Mouse (Mus musculus): ENCODE data around the gene Gmfb. TPM values are rescaled to one million over a fixed set of nuclear protein-coding genes. Genes with fewer than 3 reads are reported as not detected.

The Gmfb gene
- total and polyA plus RNA-seq, 3 experiments: 7.5 to 33.8 (median 27.4) TPM

DNA sequence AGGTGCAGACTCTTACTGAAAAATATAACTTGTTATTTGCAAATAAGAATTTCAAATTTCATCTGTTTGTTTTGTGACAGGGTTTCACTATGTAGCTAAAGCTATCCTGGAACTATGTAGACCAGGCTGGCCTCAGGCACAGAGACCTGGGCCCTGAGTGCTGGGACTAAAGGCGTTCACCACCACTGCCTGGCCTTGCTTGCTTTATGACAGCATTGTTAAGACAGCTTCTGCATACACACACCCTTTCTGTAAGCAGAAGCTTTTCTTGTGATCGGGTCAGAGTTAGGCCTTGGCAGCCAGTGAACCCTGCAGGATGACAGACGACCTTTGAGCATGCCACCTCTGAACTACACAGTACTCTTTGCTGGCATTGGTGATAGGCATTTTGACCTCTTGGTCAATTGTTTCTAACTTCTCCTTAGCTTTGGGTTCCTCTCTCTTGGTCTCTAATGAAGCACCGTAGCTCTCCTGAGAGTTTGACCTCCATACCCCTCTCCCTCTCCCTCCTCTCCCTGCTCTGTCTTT, 26.1 kb upstream of the Gmfb start:
- no peak overlapping the region for H3K27ac ChIP-seq
- no peak overlapping the region for H3K9ac ChIP-seq (ENCODE audit: low read depth, low read length)
- no peaks in the 10 kb centered on the region for H3K79me2 ChIP-seq (replicated peaks; ENCODE audit: control insufficient read depth, insufficient read depth, low read length)
- 85% methylated on average over 4 of the region's 4 CpGs for WGBS
- no peaks in the 10 kb centered on the region for H3K27me3 ChIP-seq (ENCODE audit: control insufficient read depth, insufficient read depth, low read length)
- DNase-seq: no peak
- TF ChIP-seq POLR2A (IDR thresholded peaks at IDR 0.05; ENCODE audit: insufficient read depth, low read depth, low read length): no peak
- no peaks in the 10 kb centered on the region for H3K36me3 ChIP-seq (ENCODE audit: control insufficient read depth, insufficient read depth, low read length)
- no peaks in the 10 kb centered on the region for H3K4me1 ChIP-seq (ENCODE audit: control insufficient read depth, insufficient read depth, low read length)
- no peak overlapping the region for H3K4me3 ChIP-seq
- intact Hi-C loops (cut with DNase I): no loop called here

DNA sequence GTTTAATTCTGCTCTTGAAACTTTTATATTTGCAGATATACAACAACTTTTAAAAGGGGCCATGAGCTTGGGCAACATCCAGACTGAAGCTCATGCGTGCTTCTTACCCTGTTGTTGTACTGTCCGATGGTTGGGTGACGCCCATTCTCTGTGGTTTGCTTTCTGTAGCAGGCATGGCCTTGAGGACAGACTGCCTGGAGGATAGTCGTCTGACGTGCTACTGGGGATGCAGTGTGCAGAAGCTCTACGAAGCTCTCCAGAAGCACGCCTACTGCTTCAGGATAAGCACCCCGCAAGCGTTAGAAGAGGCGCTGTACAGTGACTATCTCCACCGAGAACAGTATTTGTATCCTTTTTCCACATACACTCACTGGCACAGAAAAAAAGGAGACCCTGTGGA, 23.7 kb upstream of the Gmfb start:
- H3K4me1 ChIP-seq (ENCODE audit: control insufficient read depth, insufficient read depth, low read length): no peaks in the 10 kb centered on the region
- H3K27ac ChIP-seq: no peak overlapping the region
- TF ChIP-seq POLR2A (IDR thresholded peaks at IDR 0.05; ENCODE audit: insufficient read depth, low read depth, low read length): no peak
- TF ChIP-seq CTCF (IDR thresholded peaks at IDR 0.05): no peak
- no peak for TF ChIP-seq EP300 (IDR thresholded peaks at IDR 0.05; ENCODE audit: insufficient read depth, low read depth, low read length)
- no peak for DNase-seq
- no peaks in the 10 kb centered on the region for H3K27me3 ChIP-seq (ENCODE audit: control insufficient read depth, insufficient read depth, low read length)
- intact Hi-C loops (cut with DNase I): no loop called here
- H3K9ac ChIP-seq (ENCODE audit: low read depth, low read length): no peak overlapping the region
- no peaks in the 10 kb centered on the region for H3K79me2 ChIP-seq (replicated peaks; ENCODE audit: control insufficient read depth, insufficient read depth, low read length)
- H3K4me3 ChIP-seq: no peak overlapping the region
- WGBS: 95% methylated on average over 11 of the region's 11 CpGs
- peaks cover 3% of the 10 kb centered on the region; the same call in 1 of the 2 replicates for H3K36me3 ChIP-seq (ENCODE audit: control insufficient read depth, insufficient read depth, low read length)

DNA sequence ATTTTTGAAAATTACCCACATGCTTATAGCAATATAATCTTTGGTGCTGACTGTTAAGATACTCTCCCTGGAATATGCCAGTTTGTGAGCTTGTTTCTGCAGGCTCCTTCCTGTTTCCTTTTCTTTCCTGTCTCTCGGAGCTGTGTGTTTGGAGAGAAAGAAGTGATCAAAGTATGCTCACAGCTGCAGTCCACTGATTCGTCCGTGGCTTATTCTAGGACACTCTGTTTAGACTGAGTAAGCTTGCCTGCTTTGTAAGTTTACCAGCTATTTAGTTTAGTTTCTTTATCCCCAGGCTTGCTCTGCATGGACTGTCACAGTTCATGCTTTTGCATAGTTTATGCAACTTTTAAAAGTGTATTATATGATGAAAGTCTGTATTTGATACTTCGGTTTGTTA, 17.3 kb upstream of the Gmfb start:
- Histone ChIP-seq H3K79me2 (replicated peaks; ENCODE audit: control insufficient read depth, insufficient read depth, low read length) (peaks cover 3% of the 10 kb centered on the region), H3K36me3 (ENCODE audit: control insufficient read depth, insufficient read depth, low read length) (peaks cover 3% of the 10 kb centered on the region; the same call in 1 of the 2 replicates), H3K4me1 (ENCODE audit: control insufficient read depth, insufficient read depth, low read length) (peaks cover 5% of the 10 kb centered on the region), H3K9ac (ENCODE audit: low read depth, low read length) (no peak overlapping the region), H3K4me3 (no peak overlapping the region), H3K27ac (no peak overlapping the region), H3K27me3 (ENCODE audit: control insufficient read depth, insufficient read depth, low read length) (no peaks in the 10 kb centered on the region)
- TF ChIP-seq POLR2A (IDR thresholded peaks at IDR 0.05; ENCODE audit: insufficient read depth, low read depth, low read length) (no peak), CTCF (IDR thresholded peaks at IDR 0.05) (no peak), EP300 (IDR thresholded peaks at IDR 0.05; ENCODE audit: insufficient read depth, low read depth, low read length) (no peak)
- no peak for DNase-seq
- intact Hi-C loops (cut with DNase I): no loop called here
- 41% methylated on average over 4 of the region's 4 CpGs for WGBS

DNA sequence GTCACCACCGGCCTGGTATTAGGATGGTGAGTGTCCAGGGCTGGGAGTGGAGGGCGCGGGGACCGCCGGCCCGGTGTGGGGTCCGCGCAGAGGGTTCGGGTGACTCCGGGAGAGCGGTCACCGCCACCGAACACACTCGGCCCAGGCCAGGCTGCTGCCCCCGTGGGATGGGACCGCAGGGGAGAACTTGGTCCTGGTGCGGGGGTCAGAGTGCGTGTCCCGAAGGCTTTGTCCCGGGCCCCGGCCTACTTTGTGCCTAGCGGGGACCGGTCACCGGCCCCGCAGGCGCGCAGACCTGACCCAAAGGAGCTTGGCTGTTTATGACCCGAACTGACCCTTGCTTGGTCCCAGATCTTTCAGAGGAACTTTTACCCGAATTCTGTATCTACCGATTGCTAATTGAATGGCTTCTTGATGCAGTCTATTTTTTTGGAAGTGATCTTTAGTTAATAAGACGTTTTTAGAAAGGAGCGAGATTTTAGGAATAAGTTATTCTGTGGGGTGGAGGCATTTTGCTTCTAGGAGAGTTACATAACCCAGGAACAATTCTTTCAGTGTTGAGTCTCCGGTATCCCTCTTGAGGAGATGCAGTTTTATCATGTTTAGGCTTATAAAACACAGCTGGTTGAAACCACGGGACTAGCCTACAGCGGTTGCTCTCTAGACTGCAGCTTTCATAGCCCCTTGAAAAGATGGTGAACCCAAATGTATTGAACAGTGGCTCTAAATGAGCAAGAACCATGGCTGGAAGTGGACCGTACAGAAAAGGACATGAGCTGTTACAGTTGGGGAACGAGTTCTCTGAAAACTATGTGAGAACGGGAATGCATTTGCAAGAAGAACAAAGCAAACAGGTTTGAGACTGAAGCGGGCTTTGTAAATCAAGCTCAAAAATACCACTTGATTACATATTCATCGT, 10.6 kb upstream of the Gmfb start:
- Histone ChIP-seq H3K27me3 (ENCODE audit: control insufficient read depth, insufficient read depth, low read length) (no peaks in the 10 kb centered on the region), H3K27ac (peak overlapping the region; percentile 87), H3K4me3 (peak overlapping the region; percentile 89), H3K79me2 (replicated peaks; ENCODE audit: control insufficient read depth, insufficient read depth, low read length) (peaks cover 1% of the 10 kb centered on the region; the same call in 1 of the 2 replicates), H3K4me1 (ENCODE audit: control insufficient read depth, insufficient read depth, low read length) (peaks cover 12% of the 10 kb centered on the region), H3K36me3 (ENCODE audit: control insufficient read depth, insufficient read depth, low read length) (no peaks in the 10 kb centered on the region; the same call in 1 of the 2 replicates), H3K9ac (ENCODE audit: low read depth, low read length) (peak overlapping the region; percentile 88)
- DNase-seq: peak in 1 of 2 experiments; percentile 10
- 4% methylated on average over 40 of the region's 40 CpGs for WGBS
- intact Hi-C loops (cut with DNase I): loop anchor here (1.0 to 5.0 kb wide), 2 partner anchors 10 to 255 kb away; partner anchors contain the start of gene Gmfb
- TF ChIP-seq CTCF (IDR thresholded peaks at IDR 0.05): no peak
- TF ChIP-seq EP300 (IDR thresholded peaks at IDR 0.05; ENCODE audit: insufficient read depth, low read depth, low read length): no peak
- TF ChIP-seq POLR2A (IDR thresholded peaks at IDR 0.05; ENCODE audit: insufficient read depth, low read depth, low read length): no peak

DNA sequence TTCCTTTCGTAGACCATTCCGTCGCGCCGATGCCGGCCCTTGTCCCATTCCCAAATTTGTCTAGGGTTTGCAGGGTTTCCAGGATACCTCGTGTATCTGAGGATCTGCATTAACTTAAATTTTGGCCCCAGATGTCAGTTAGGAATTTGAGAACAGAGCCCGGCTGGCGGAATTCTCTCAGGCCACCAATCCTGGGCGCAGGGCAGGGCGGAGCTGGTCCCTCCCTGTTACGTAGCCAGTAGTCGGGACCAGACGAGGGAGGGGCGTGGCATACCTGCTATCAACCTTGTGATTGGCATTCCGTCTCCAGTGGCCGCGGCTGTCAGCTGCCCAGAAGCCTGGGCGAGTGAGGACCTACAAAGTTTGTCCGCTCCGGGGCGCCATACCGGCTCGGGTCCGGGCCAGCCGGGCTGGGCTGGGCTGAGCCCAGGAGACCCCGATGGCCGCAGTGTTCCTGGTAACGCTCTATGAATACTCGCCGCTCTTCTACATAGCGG, 9.8 kb upstream of the Gmfb start, which contains the start of gene Cgrrf1:
Gene Cgrrf1, plus strand, starts transcription at position 289 of the 497 bp plus-strand sequence.
- Histone ChIP-seq H3K79me2 (replicated peaks; ENCODE audit: control insufficient read depth, insufficient read depth, low read length) (peaks cover 1% of the 10 kb centered on the region; the same call in 1 of the 2 replicates), H3K4me3 (peak within 1 kb of the TSS; percentile 89), H3K36me3 (ENCODE audit: control insufficient read depth, insufficient read depth, low read length) (no peaks in the 10 kb centered on the region; the same call in 1 of the 2 replicates), H3K27me3 (ENCODE audit: control insufficient read depth, insufficient read depth, low read length) (no peaks in the 10 kb centered on the region), H3K9ac (ENCODE audit: low read depth, low read length) (peak within 1 kb of the TSS; percentile 88), H3K27ac (peak within 1 kb of the TSS; percentile 87), H3K4me1 (ENCODE audit: control insufficient read depth, insufficient read depth, low read length) (peaks cover 12% of the 10 kb centered on the region)
- under 1% methylated on average over 32 of the region's 32 CpGs for WGBS
- intact Hi-C loops (cut with DNase I): loop anchor here (1.0 to 5.0 kb wide), 2 partner anchors 10 to 255 kb away; partner anchors contain the start of gene Gmfb
- 0 out of 2 replicates have a peak, but pooled peaks have one; percentile 51 for TF ChIP-seq EP300 (IDR thresholded peaks at IDR 0.05; ENCODE audit: insufficient read depth, low read depth, low read length)
- TF ChIP-seq CTCF (IDR thresholded peaks at IDR 0.05): peak; percentile 66
- TF ChIP-seq POLR2A (IDR thresholded peaks at IDR 0.05; ENCODE audit: insufficient read depth, low read depth, low read length): peak; percentile 91
- peak; percentile 95 to 97 for DNase-seq
